Mouse (Mus musculus): ENCODE measurements around the gene Gm39566. TPM values are rescaled to one million over a fixed set of nuclear protein-coding genes. Genes with fewer than 3 reads are reported as not detected.
A peak's percentile ranks its signal among the peaks of the same experiment; 100 is the strongest.

Gm39566 gene
- total RNA-seq, 2 experiments from 2014 or later: not detected

- intact Hi-C loops (cut with DNase I): loop anchor here (2.0 kb wide), 1 partner anchor 37 kb away; no protein-coding TSS in a partner anchor
- peak; percentile 56 to 66 for DNase-seq
Measured at GRCm38 (mm10) chr11:69765221-69766125, 49.6 kb downstream of the Gm39566 start, which contains the start of gene Zbtb4. Gene Zbtb4 (plus strand): TSS chr11:69765912.

- no peak for DNase-seq
- intact Hi-C loops (cut with DNase I): no loop called here
Measured at GRCm38 (mm10) chr11:69763551-69763950, 51.5 kb downstream of the Gm39566 start.

GRCm38 (mm10) chr11:69761868-69762267 is 53.2 kb downstream of the Gm39566 start, which contains the start of gene Slc35g3:
Gene Slc35g3 (minus strand): TSS chr11:69761968.
- DNase-seq: no peak
- intact Hi-C loops (cut with DNase I): no loop called here

Other genes starting within 250 kb of the Gm39566 start
- gene Wrap53, start 235.0 kb downstream of the Gm39566 start, total RNA-seq (2021): 1 to 10 TPM; 5.9 to 6.8 TPM
- gene Trp53, start 234.9 kb downstream of the Gm39566 start, total RNA-seq (2021): 10 to 100 TPM; 32.5 to 45.2 TPM
- 10 to 100 TPM; 29.9 to 36.5 TPM for gene Atp1b2, start 209.4 kb downstream of the Gm39566 start, total RNA-seq (2021)
- gene Shbg, start 197.4 kb downstream of the Gm39566 start, total RNA-seq (2021): not detected
- gene Sat2, start 193.3 kb downstream of the Gm39566 start, total RNA-seq (2021): 1 to 10 TPM; 4.3 to 4.7 TPM
- gene Fxr2, start 182.3 kb downstream of the Gm39566 start, total RNA-seq (2021): 10 to 100 TPM; 72.1 to 78.7 TPM
- not detected for gene Sox15, start 160.0 kb downstream of the Gm39566 start, total RNA-seq (2021)
- gene Mpdu1, start 152.7 kb downstream of the Gm39566 start, total RNA-seq (2021): 10 to 100 TPM; 33.1 to 33.7 TPM
- gene Cd68, start 149.1 kb downstream of the Gm39566 start, total RNA-seq (2021): 1 to 10 TPM; 5.8 to 7.8 TPM
- 100 to 1,000 TPM; 389 to 397 TPM for gene Eif4a1, start 142.9 kb downstream of the Gm39566 start, total RNA-seq (2021)
- 10 to 100 TPM; 48.9 to 49.6 TPM for gene Senp3, start 133.2 kb downstream of the Gm39566 start, total RNA-seq (2021)
- 1 to 10 TPM; 2.1 to 2.4 TPM for gene Tnfsf13, start 129.5 kb downstream of the Gm39566 start, total RNA-seq (2021)
- gene Tnfsf12, start 119.4 kb downstream of the Gm39566 start, total RNA-seq (2021): 10 to 100 TPM; 19.6 to 20.3 TPM
- gene Tnfsfm13, start 119.2 kb downstream of the Gm39566 start, total RNA-seq (2021): 1 to 10 TPM; 5.1 to 5.2 TPM
- 10 to 100 TPM; 44.5 to 47.5 TPM for gene Polr2a, start 56.7 kb downstream of the Gm39566 start, total RNA-seq (2021)
- under 1 TPM; 0.17 to 0.40 TPM for gene Slc35g3, start 53.3 kb downstream of the Gm39566 start, total RNA-seq (2021)
- gene Zbtb4, start 49.4 kb downstream of the Gm39566 start, total RNA-seq (2021): 10 to 100 TPM; 42.2 to 43.9 TPM
- gene Chrnb1, start 19.4 kb downstream of the Gm39566 start, total RNA-seq (2021): 1 to 10 TPM; 5.8 to 7.1 TPM
- gene Fgf11, start 13.4 kb downstream of the Gm39566 start, total RNA-seq (2021): 1 to 10 TPM; 1.9 to 3.5 TPM
- 1 to 10 TPM in 1 of 2 experiments, under 1 TPM in 1; 0.94 to 1.2 TPM for gene Tmem102, start 9.7 kb downstream of the Gm39566 start, total RNA-seq (2021)
- not detected for gene Spem2, start 3.2 kb upstream of the Gm39566 start, total RNA-seq (2021)
- not detected for gene Spem1, start 6.9 kb upstream of the Gm39566 start, total RNA-seq (2021)
- gene Nlgn2, start 22.5 kb upstream of the Gm39566 start, total RNA-seq (2021): 10 to 100 TPM; 13.6 TPM
- gene Tmem256, start 23.2 kb upstream of the Gm39566 start, total RNA-seq (2021): 100 to 1,000 TPM; 130 to 151 TPM
- gene Plscr3, start 31.1 kb upstream of the Gm39566 start, total RNA-seq (2021): 10 to 100 TPM; 52.5 to 59.7 TPM
- not detected for gene Tnk1, start 43.4 kb upstream of the Gm39566 start, total RNA-seq (2021)
- gene Tmem95, start 62.7 kb upstream of the Gm39566 start, total RNA-seq (2021): not detected
- gene Kctd11, start 66.1 kb upstream of the Gm39566 start, total RNA-seq (2021): 1 to 10 TPM; 3.0 to 3.5 TPM
- 1 to 10 TPM; 2.7 to 3.0 TPM for gene Acap1, start 80.2 kb upstream of the Gm39566 start, total RNA-seq (2021)
- gene 2810408A11Rik, start 85.7 kb upstream of the Gm39566 start, total RNA-seq (2021): 1 to 10 TPM; 2.1 to 2.7 TPM
- gene Neurl4, start 85.8 kb upstream of the Gm39566 start, total RNA-seq (2021): 10 to 100 TPM; 39.2 to 39.9 TPM
- 10 to 100 TPM; 29.4 to 30.5 TPM for gene Gps2, start 98.6 kb upstream of the Gm39566 start, total RNA-seq (2021)
- 100 to 1,000 TPM; 488 to 490 TPM for gene Eif5a, start 106.7 kb upstream of the Gm39566 start, total RNA-seq (2021)
- 10 to 100 TPM; 22.7 to 25.7 TPM for gene Ybx2, start 120.5 kb upstream of the Gm39566 start, total RNA-seq (2021)
- 100 to 1,000 TPM; 135 to 144 TPM for gene Slc2a4, start 132.9 kb upstream of the Gm39566 start, total RNA-seq (2021)
- gene Cldn7, start 149.5 kb upstream of the Gm39566 start, total RNA-seq (2021): not detected
- 100 to 1,000 TPM; 144 to 159 TPM for gene Ctdnep1, start 165.9 kb upstream of the Gm39566 start, total RNA-seq (2021)
- gene Elp5, start 167.2 kb upstream of the Gm39566 start, total RNA-seq (2021): 10 to 100 TPM; 60.7 to 64.6 TPM
- gene Gabarap, start 175.8 kb upstream of the Gm39566 start, total RNA-seq (2021): 100 to 1,000 TPM; 275 to 295 TPM
- 10 to 100 TPM; 23.1 to 27.7 TPM for gene Phf23, start 180.5 kb upstream of the Gm39566 start, total RNA-seq (2021)
- 10 to 100 TPM in 1 of 2 experiments, 1 to 10 TPM in 1; 8.6 to 11.8 TPM for gene Dvl2, start 185.3 kb upstream of the Gm39566 start, total RNA-seq (2021)
- gene Acadvl, start 200.1 kb upstream of the Gm39566 start, total RNA-seq (2021): 1,000 to 10,000 TPM; 1,260 to 1,282 TPM
- 10 to 100 TPM; 11.5 to 12.0 TPM for gene Dlg4, start 201.6 kb upstream of the Gm39566 start, total RNA-seq (2021)
- under 1 TPM in 1 of 2 experiments, not detected in 1; 0.22 TPM for gene Asgr1, start 238.8 kb upstream of the Gm39566 start, total RNA-seq (2021)